Mouse (Mus musculus) C2C12 (cell line): Measurements from ENCODE around the gene Ppa1. TPM values are rescaled to one million over a fixed set of nuclear protein-coding genes. Genes with fewer than 3 reads are reported as not detected.

Experiments used
- H3K27me3 ChIP-seq: one replicate; pipeline ENCODE4 v1.6.1; 2011; ENCODE audit not compliant: control insufficient read depth, insufficient read depth, insufficient read length
- H3K36me3 ChIP-seq: one replicate; pipeline ENCODE4 v1.6.1; 2011; ENCODE audit not compliant: control insufficient read depth, insufficient read depth
- H3K4me3 ChIP-seq: one replicate; pipeline ENCODE4 v1.5.1; 2011; ENCODE audit warnings: mild to moderate bottlenecking, control low read depth; ENCODE audit not compliant: poor library complexity, insufficient read depth, severe bottlenecking
- H3K79me2 ChIP-seq: one replicate; pipeline ENCODE4 v1.6.1; 2011; ENCODE audit not compliant: control insufficient read depth, insufficient read depth
- H3K79me3 ChIP-seq: one replicate; pipeline ENCODE4 v1.6.1; 2011; ENCODE audit warnings: low read depth, control low read depth
- H3ac ChIP-seq: one replicate; pipeline ENCODE3; 2011; ENCODE audit warnings: low read depth; ENCODE audit not compliant: control insufficient read depth, insufficient read length
- CEBPB ChIP-seq: IDR thresholded peaks from one replicate; pipeline ENCODE4 v1.6.1; 2011; ENCODE audit warnings: low read depth, mild to moderate bottlenecking, control low read depth, moderate library complexity
- CTCF ChIP-seq: IDR thresholded peaks from one replicate; pipeline ENCODE4 v1.5.1; 2011; ENCODE audit not compliant: control insufficient read depth, insufficient read depth, insufficient read length
- FOSL1 ChIP-seq: IDR thresholded peaks from one replicate; pipeline ENCODE4 v1.8.0; 2011; ENCODE audit warnings: mild to moderate bottlenecking, low read length; ENCODE audit not compliant: poor library complexity, insufficient read depth, severe bottlenecking
- MAX ChIP-seq: IDR thresholded peaks from one replicate; pipeline ENCODE4 v1.6.1; 2011; ENCODE audit warnings: mild to moderate bottlenecking, control low read depth
- MYOD1 ChIP-seq: IDR thresholded peaks from one replicate; pipeline ENCODE4 v1.6.1; 2011; ENCODE audit warnings: low read depth; ENCODE audit not compliant: control insufficient read depth, insufficient read length
- MYOG ChIP-seq: IDR thresholded peaks from one replicate; pipeline ENCODE4 v1.6.1; 2011; ENCODE audit not compliant: control insufficient read depth, insufficient read length; ENCODE audit errors: extremely low read depth
- USF1 ChIP-seq: IDR thresholded peaks from one replicate; pipeline ENCODE4 v1.6.1; 2011; ENCODE audit warnings: low read depth, mild to moderate bottlenecking, control low read depth, moderate library complexity
- polyA plus RNA-seq: library from polyadenylated mRNA; unstranded; fragments of >200 nt; fragmentation: generic; extraction: Trizol; gene quantifications from one replicate; pipeline ENCODE4 v1.2.1, GENCODE M21; 2012; ENCODE audit warnings: missing spikeins

Gene Ppa1
- polyA plus RNA-seq, 1 experiment: 189 TPM

- H3K27me3 ChIP-seq: no peaks in the 10 kb centered on the region
- H3K79me2 ChIP-seq: no peaks in the 10 kb centered on the region
- no peak overlapping the region for H3K4me3 ChIP-seq
- no peaks in the 10 kb centered on the region for H3K36me3 ChIP-seq
- no peaks in the 10 kb centered on the region for H3K79me3 ChIP-seq
- no peak for TF ChIP-seq CEBPB
- TF ChIP-seq MYOD1: no peak
- no peak for TF ChIP-seq MAX
- TF ChIP-seq FOSL1: no peak
- TF ChIP-seq MYOG: no peak
- no peak for TF ChIP-seq CTCF
- H3ac ChIP-seq: no peak overlapping the region
Observed at GRCm38 (mm10) chr10:61624771-61625170, 23.6 kb upstream of the Ppa1 start.

GRCm38 (mm10) chr10:61625381-61626257 is 22.7 kb upstream of the Ppa1 start:
- no peak for TF ChIP-seq MYOD1
- no peak for TF ChIP-seq MYOG
- no peak for TF ChIP-seq CEBPB
- TF ChIP-seq FOSL1: no peak
- TF ChIP-seq CTCF: no peak
- TF ChIP-seq USF1: no peak
- no peak for TF ChIP-seq MAX
- H3K79me2 ChIP-seq: no peaks in the 10 kb centered on the region
- H3K36me3 ChIP-seq: no peaks in the 10 kb centered on the region
- no peaks in the 10 kb centered on the region for H3K79me3 ChIP-seq
- no peaks in the 10 kb centered on the region for H3K27me3 ChIP-seq
- H3ac ChIP-seq: no peak overlapping the region
- no peak overlapping the region for H3K4me3 ChIP-seq

GRCm38 (mm10) chr10:61626551-61626950 is 21.8 kb upstream of the Ppa1 start:
- Histone ChIP-seq H3K79me3 (no peaks in the 10 kb centered on the region), H3K27me3 (no peaks in the 10 kb centered on the region), H3K4me3 (no peak overlapping the region), H3K36me3 (no peaks in the 10 kb centered on the region), H3ac (no peak overlapping the region), H3K79me2 (no peaks in the 10 kb centered on the region)
- no peak for TF ChIP-seq MYOG
- no peak for TF ChIP-seq MAX
- no peak for TF ChIP-seq FOSL1
- TF ChIP-seq USF1: no peak
- no peak for TF ChIP-seq CTCF
- no peak for TF ChIP-seq CEBPB
- TF ChIP-seq MYOD1: no peak

- TF ChIP-seq USF1: no peak
- TF ChIP-seq MYOG: no peak
- no peak for TF ChIP-seq MAX
- Histone ChIP-seq H3K4me3 (no peak overlapping the region), H3K79me3 (no peaks in the 10 kb centered on the region), H3K27me3 (no peaks in the 10 kb centered on the region), H3K36me3 (no peaks in the 10 kb centered on the region), H3ac (no peak overlapping the region), H3K79me2 (no peaks in the 10 kb centered on the region)
Observed at GRCm38 (mm10) chr10:61627195-61627937, 21.0 kb upstream of the Ppa1 start.

GRCm38 (mm10) chr10:61627938-61628250 is 20.5 kb upstream of the Ppa1 start:
- TF ChIP-seq MAX (no peak), USF1 (no peak), MYOG (no peak), CEBPB (no peak), MYOD1 (no peak), FOSL1 (no peak), CTCF (no peak)
- no peak overlapping the region for H3ac ChIP-seq
- H3K79me3 ChIP-seq: no peaks in the 10 kb centered on the region
- no peaks in the 10 kb centered on the region for H3K27me3 ChIP-seq
- H3K36me3 ChIP-seq: no peaks in the 10 kb centered on the region
- H3K4me3 ChIP-seq: no peak overlapping the region
- H3K79me2 ChIP-seq: no peaks in the 10 kb centered on the region
